Mouse (Mus musculus) ES-Bruce4 (cell line): ENCODE measurements around the gene Krt33b. TPM values are rescaled to one million over a fixed set of nuclear protein-coding genes. Genes with fewer than 3 reads are reported as not detected.

Source experiments
- H3K27ac ChIP-seq: 2 replicates; pipeline ENCODE4 v1.5.1; 2012; ENCODE audit warnings: low read length, inconsistent platforms; ENCODE audit not compliant: insufficient read depth
- H3K27me3 ChIP-seq: 2 replicates; pipeline ENCODE4 v1.6.1; 2012; ENCODE audit warnings: mild to moderate bottlenecking, low read length, inconsistent platforms; ENCODE audit not compliant: control insufficient read depth, poor library complexity, insufficient read depth, severe bottlenecking
- H3K36me3 ChIP-seq: 2 replicates; pipeline ENCODE4 v1.6.1; 2012; ENCODE audit warnings: inconsistent platforms, mild to moderate bottlenecking, low read length, moderate library complexity; ENCODE audit not compliant: control insufficient read depth, poor library complexity, insufficient read depth, severe bottlenecking
- H3K4me1 ChIP-seq: one replicate; pipeline ENCODE4 v1.8.1; 2011; ENCODE audit warnings: low read length; ENCODE audit not compliant: control insufficient read depth, insufficient read depth
- H3K4me3 ChIP-seq: 2 replicates; pipeline ENCODE4 v1.5.1; 2011; ENCODE audit warnings: low read depth, mild to moderate bottlenecking, low read length
- H3K9ac ChIP-seq: 2 replicates; pipeline ENCODE4 v1.6.1; 2012; ENCODE audit warnings: low read depth, mild to moderate bottlenecking, inconsistent platforms; ENCODE audit not compliant: poor library complexity, severe bottlenecking
- H3K9me3 ChIP-seq: replicated peaks from 2 replicates; pipeline ENCODE4 v1.6.1; 2012; ENCODE audit warnings: mild to moderate bottlenecking, low read length, inconsistent platforms; ENCODE audit not compliant: control insufficient read depth, poor library complexity, insufficient read depth, severe bottlenecking
- CTCF ChIP-seq: IDR thresholded peaks from one replicate; pipeline ENCODE4 v1.8.1; 2011; ENCODE audit warnings: low read depth, low read length
- EP300 ChIP-seq: IDR thresholded peaks from 2 replicates; pipeline ENCODE4 v1.6.1; 2011; ENCODE audit warnings: low read depth, low read length; ENCODE audit not compliant: insufficient read depth
- POLR2A ChIP-seq: IDR thresholded peaks from one replicate; pipeline ENCODE4 v1.8.1; 2011; ENCODE audit warnings: low read length; ENCODE audit not compliant: insufficient read depth
- polyA plus RNA-seq: library from polyadenylated mRNA; stranded (reverse); fragments of >200 nt; gene quantifications from 2 replicates; pipeline ENCODE4 v1.2.4, GENCODE M21; 2011; ENCODE audit warnings: low read depth; ENCODE audit not compliant: missing spikeins, insufficient read depth, insufficient read length

Gene Krt33b
- polyA plus RNA-seq, 1 experiment: not detected

DNA sequence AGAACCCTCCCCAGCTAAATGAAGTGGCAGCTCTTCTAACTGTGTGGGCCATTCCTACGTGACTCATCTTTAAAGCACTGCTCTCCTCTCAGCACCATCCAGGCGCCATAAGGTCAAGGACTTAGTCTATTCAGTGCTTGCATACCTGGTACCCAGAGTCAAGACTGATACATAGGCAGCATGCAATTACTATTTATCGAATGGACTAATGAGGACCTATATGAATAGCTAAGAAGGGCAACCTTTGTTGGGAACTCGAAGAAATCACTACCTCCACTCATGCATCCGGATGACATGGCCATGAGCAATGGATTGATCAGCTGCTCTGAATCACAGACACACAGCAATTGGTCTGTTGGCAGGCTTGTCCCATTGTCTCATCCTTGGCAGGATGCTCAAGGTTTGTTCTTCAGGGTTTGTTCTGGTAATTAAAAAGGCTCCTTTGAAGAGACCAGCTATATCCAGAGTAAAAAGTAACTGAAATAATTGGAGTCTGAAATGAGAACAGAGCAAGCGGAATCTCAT is 39.7 kb downstream of the Krt33b start:
- Histone ChIP-seq H3K27me3 (no peaks in the 10 kb centered on the region), H3K27ac (no peak overlapping the region), H3K4me1 (no peaks in the 10 kb centered on the region), H3K36me3 (no peaks in the 10 kb centered on the region), H3K9ac (no peak overlapping the region), H3K9me3 (no peaks in the 10 kb centered on the region), H3K4me3 (no peak overlapping the region)
- TF ChIP-seq EP300 (no peak), POLR2A (no peak), CTCF (no peak)

DNA sequence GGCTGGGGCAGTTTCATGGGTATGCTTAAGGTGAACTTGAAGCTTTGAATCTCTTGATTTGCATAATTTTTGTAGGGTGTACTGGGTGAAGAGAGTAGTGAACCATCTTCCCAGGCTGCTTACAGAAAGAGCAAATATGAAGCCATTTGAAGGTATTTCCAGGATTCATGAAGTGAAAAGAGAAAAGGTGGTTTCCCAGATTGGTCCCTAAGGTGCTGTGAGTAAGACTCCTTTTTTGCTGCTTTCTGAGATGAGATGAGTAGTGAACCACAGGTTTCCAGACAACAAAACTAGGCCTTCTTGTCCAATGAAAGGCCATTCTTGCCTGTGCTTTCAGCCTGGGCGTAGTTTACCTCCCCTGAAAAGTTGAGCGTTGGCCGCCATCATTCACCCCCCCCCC is 41.1 kb downstream of the Krt33b start:
- H3K4me3 ChIP-seq: no peak overlapping the region
- no peak overlapping the region for H3K27ac ChIP-seq
- H3K27me3 ChIP-seq: no peaks in the 10 kb centered on the region; the same call in 1 of the 2 replicates
- H3K36me3 ChIP-seq: no peaks in the 10 kb centered on the region
- TF ChIP-seq EP300 (no peak), POLR2A (no peak), CTCF (no peak)
- no peaks in the 10 kb centered on the region for H3K4me1 ChIP-seq
- H3K9me3 ChIP-seq: no peaks in the 10 kb centered on the region
- no peak overlapping the region for H3K9ac ChIP-seq

DNA sequence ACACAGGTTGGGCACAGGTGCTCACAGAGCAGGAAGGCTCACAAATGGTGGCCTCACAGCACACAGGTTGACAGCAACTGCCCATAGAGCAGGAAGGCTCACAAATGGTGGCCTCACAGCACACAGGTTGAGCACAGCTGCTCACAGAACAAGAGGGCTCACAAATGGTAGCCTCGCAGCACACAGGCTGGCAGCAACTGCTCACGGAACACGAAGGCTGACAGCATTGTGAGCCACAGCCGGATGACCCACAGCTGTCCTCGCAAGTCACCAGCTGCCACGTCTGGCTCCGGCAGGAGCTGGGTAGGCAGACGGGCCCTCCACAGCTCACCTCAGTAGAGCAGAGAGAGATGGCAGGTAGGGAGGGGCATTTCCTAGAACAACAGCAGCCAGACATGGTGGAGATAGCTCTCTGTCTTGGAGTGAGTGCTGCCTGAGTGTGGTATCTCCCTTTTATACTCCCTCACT is 43.5 kb downstream of the Krt33b start, which contains the start of gene Krtap16-1:
Krtap16-1 (minus strand) TSS at position 418 of the 468 bp plus-strand sequence.
- H3K4me1 ChIP-seq: no peaks in the 10 kb centered on the region
- no peak for TF ChIP-seq POLR2A
- TF ChIP-seq CTCF: no peak
- TF ChIP-seq EP300: no peak
- H3K27me3 ChIP-seq: no peaks in the 10 kb centered on the region; the same call in 1 of the 2 replicates
- no peaks in the 10 kb centered on the region for H3K36me3 ChIP-seq
- no peak within 1 kb of the TSS for H3K27ac ChIP-seq
- no peak within 1 kb of the TSS for H3K9ac ChIP-seq
- no peak within 1 kb of the TSS for H3K4me3 ChIP-seq
- no peaks in the 10 kb centered on the region for H3K9me3 ChIP-seq

DNA sequence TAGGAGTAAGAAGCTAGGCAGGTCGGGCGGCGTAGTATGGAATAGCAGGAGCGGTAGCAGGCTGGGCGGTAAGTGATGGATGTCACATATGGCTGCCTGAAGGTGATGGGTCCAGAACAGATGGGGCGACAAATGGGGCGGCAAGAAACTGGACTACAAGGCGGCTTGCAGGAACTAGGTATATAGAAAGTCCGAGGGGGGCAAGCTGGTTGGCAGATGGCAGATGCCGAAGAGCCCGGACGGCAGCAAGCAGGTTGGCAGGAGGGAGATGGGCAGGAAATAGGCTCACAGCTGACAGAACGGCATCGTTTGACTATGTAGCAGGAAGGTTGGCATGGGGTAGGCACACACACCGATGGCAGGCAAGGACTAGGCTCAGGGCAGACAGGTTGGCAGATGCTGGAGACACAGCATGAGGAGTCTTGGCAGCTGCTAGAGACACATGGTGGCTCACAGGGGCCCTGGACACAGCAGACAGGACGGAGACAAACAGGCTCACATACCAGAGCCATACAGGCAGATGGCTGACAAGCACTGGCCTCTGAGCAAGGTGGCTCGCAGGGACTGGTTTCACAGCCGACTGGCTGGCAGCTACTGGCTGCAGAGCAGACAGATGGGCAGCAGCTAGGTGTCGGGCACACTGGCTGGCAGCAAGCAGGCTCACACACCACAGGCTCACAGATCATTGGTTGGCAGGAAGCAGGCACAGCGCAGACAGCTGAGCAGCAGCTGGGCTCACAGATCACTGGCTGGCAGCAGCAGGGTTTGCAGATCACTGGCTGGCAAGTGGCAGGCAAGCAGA is 44.2 kb downstream of the Krt33b start:
- H3K27ac ChIP-seq: no peak overlapping the region
- H3K27me3 ChIP-seq: no peaks in the 10 kb centered on the region; the same call in 1 of the 2 replicates
- TF ChIP-seq EP300 (no peak), CTCF (no peak), POLR2A (no peak)
- H3K36me3 ChIP-seq: no peaks in the 10 kb centered on the region
- H3K9me3 ChIP-seq: no peaks in the 10 kb centered on the region
- H3K4me3 ChIP-seq: no peak overlapping the region
- H3K4me1 ChIP-seq: no peaks in the 10 kb centered on the region
- H3K9ac ChIP-seq: no peak overlapping the region

DNA sequence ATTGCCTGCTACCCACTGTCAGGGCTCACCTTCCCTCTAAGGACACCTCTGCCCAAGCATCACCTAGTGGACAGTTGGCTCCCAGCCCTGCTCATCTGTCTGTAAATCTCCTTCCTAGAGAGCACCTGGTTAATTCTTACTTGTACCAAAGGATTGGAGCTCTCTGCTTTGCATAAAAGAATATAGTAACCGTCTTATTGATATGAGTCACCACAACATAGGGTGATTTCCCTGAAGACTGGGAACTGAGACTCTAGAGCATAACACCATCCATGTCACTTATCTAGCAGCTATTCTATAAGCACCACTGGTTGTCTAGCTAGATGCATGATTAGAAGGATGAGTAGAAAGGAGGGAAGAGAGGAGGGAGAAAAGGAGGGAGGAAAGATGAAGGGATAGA is 46.2 kb downstream of the Krt33b start:
- Histone ChIP-seq H3K9ac (no peak overlapping the region), H3K27me3 (no peaks in the 10 kb centered on the region; the same call in 1 of the 2 replicates), H3K4me1 (no peaks in the 10 kb centered on the region), H3K9me3 (no peaks in the 10 kb centered on the region), H3K4me3 (no peak overlapping the region), H3K27ac (no peak overlapping the region), H3K36me3 (no peaks in the 10 kb centered on the region)
- TF ChIP-seq CTCF: no peak

DNA sequence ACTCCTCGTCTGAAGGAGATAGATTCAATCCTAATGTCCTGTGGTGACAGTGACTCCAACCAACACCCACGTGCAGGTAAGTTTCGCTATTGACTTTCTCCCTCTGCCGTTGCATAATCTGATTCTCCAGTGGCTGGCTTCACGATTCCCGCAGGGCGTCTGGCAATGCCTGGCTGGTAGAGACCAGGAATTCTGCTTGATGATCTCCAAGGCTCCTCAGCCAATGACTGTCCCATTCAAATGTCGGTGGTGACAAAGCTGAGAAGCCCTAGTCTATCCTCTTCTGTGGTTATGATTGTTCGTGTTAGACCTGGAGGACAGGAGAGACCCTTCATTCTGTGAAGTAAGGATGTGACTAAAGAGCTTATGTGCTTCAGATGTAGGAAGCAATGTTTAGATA is 46.9 kb downstream of the Krt33b start:
- Histone ChIP-seq H3K9me3 (no peaks in the 10 kb centered on the region), H3K27ac (no peak overlapping the region), H3K9ac (no peak overlapping the region), H3K36me3 (no peaks in the 10 kb centered on the region), H3K4me1 (no peaks in the 10 kb centered on the region), H3K27me3 (no peaks in the 10 kb centered on the region; the same call in 1 of the 2 replicates), H3K4me3 (no peak overlapping the region)
- no peak for TF ChIP-seq CTCF
- TF ChIP-seq EP300: no peak
- TF ChIP-seq POLR2A: no peak
